Mouse (Mus musculus) mouse embryonic stem cell (cell line): Measurements from ENCODE around the gene C3.

ENCODE experiments used
- in situ Hi-C, 2 experiments: fragments of 300-500 bp; cut with MboI; formaldehyde crosslinking; loops; 1 replicate in 1 of 2; 3 replicates in 1 of 2; pipeline ENCODE4 v1.14.3; 2019 to 2020; ENCODE audit warnings: low sequenced_read_pairs in 2 of 2, low pct_unique_long_range_greater_than_20kb in 1 of 2, mixed read lengths in 1 of 2; ENCODE audit not compliant: unreplicated experiment in 1 of 2

C3 gene

GRCm38 (mm10) chr17:57253306-57253705, 25.4 kb upstream of the C3 start:
- in situ Hi-C loops = no loop called here

DNA sequence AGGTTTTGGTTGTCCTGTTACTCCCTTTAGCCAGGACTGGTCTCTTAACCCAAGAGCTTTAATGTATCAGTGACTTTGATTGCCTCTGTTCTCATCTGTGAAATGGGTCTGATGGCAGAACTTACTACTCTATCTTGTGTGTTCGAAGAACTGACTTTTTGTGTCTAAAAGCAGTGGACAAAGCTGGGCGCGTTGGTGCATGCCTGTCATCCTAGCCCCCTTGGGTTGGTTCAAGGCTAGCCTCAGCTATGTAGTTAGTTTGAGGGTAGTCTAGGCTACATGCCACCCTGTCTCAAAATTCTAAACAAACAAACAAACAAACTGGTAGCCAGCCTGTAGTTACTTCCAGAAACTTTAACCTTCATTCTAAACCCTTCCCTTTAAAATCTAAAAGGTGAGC, 23.5 kb upstream of the C3 start:
- in situ Hi-C loops = no loop called here

DNA sequence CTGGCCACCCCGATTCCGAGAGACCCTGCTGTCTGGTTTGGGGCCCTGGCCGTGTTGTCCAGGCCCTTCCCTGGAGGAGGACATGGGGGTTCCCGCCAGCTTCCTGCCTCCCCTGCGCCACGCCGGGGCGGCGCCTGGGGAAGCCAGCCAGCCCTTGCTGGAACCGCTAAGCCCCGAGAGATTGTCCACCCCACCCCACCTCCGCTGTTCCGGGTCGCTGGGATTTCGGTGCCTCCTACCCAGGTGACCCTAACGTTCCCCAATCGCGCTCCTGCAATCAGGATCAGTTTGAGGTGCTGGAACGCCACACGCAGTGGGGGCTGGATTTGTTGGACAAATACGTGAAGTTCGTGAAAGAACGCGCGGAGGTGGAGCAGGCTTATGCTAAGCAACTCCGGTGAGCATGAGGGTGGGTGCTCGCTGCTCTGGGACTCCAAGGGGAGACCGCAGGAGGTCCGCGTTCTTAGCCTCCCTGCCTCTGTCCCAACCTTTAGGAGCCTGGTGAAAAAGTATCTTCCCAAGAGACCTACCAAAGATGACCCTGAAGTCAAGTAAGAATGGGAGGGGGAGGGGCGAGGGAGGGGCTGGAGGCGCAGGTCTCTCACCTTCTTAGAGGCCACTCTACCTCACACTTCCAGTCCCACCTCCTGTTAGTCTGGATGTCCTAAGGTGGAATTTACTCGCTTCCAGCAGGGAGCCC, 22.7 kb upstream of the C3 start:
- in situ Hi-C loops = no loop called here

GRCm38 (mm10) chr17:57249186-57250181, 21.5 kb upstream of the C3 start, which contains the start of gene Trip10:
Gene Trip10, plus strand, starts transcription at chr17:57249455.
- in situ Hi-C loops = no loop called here

GRCm38 (mm10) chr17:57248771-57249170, 20.8 kb upstream of the C3 start:
- in situ Hi-C loops = no loop called here

- in situ Hi-C loops = no loop called here
These were observed 20.3 kb upstream of the C3 start, which contains the start of gene Gpr108 for GRCm38 (mm10) chr17:57248201-57248699. Gene Gpr108, minus strand, starts transcription at chr17:57248446.

GRCm38 (mm10) chr17:57247393-57248200, 19.7 kb upstream of the C3 start:
- in situ Hi-C loops = no loop called here

GRCm38 (mm10) chr17:57246663-57247392, 18.9 kb upstream of the C3 start:
- in situ Hi-C loops = no loop called here

- in situ Hi-C loops = no loop called here
These were observed 17.5 kb upstream of the C3 start for GRCm38 (mm10) chr17:57245311-57245929.

DNA sequence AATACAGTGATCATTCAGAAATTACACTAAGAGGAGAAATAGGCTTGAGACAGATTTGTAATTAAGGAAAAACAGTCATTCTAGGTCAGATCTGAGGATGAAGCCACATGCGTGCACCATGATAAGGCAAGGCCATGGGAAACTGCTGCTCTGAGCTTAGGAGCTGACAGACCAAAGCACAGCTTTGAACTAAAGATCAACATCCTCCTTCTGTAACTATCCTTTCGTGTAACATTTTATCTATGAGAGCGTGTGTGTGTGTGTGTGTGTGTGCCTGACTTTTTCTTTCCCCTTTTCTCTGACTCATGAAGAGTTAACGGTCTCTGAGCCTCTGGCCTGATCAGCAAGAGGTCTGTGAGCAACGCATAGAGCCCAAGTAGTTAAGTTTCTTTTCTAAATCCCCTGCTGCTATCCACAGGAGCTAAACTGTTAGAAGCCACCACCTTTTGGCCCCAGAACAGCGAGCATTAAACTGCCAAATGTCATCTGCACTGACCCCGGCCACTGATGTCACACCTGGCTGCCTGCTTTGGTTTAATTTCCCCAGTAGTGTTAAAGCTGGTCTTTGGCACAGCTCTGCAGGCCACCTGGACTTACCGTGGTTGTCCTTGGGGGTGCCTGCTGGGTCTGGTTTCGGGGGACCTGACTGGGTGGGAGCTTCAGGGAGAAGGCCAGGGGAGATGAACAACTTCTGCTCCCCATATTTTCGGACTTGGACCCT, 15.9 kb upstream of the C3 start:
- in situ Hi-C loops = no loop called here

- in situ Hi-C loops = no loop called here
These were observed 9.2 kb upstream of the C3 start for GRCm38 (mm10) chr17:57237181-57237580.

DNA sequence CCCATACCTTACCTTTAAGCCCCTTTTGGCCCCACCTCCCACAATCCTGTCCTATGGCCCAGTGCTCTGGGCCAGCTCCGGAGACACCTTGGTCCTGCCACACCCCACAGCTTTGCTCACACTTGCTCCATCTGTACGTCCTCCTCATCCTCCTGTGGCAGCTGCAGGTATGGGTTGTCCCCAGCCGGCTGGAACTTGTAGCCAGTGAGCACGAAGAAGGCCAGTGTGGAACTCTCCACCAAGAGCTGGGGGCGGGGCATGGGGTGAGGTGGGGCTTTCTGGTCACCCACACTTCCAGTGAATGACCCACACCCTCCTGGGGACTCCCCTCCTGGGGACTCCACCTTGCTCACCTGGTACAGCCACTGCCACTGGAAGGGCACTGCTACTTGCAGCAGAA, 7.9 kb upstream of the C3 start:
- in situ Hi-C loops = no loop called here

DNA sequence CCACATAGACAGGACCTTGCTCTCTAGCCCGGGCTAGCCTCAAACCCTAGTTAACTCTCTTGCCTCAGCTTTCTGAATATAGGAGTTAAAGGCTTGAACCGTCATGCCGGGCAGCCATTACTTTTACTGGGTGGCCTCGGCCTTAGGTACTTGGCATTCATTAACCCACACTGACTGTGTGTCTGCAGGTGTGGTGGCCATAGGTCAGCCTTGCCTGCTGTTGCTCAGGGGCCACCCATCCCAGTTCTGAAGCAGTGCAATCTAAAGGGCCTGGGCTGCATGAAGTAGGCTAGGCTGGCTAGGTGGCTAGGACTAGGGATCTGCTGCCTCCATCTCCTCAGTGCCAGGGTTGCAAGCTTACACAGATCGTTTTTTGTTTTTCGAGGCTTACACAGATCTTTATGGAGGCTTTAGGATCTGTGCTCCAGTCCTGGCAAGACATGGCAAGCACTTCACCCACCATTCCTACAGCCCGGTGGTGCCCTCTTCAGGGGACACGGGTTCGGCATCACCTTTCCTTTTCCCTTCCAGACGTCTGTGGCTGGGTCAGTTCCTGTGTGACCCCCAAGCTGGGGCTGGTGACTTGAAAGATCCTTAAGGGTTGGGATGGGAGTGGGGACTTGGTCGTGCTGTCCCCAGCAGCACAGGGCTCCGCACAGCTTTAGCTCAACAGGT, 6.5 kb upstream of the C3 start:
- in situ Hi-C loops = no loop called here

GRCm38 (mm10) chr17:57233038-57233437, 5.1 kb upstream of the C3 start:
- in situ Hi-C loops = no loop called here

DNA sequence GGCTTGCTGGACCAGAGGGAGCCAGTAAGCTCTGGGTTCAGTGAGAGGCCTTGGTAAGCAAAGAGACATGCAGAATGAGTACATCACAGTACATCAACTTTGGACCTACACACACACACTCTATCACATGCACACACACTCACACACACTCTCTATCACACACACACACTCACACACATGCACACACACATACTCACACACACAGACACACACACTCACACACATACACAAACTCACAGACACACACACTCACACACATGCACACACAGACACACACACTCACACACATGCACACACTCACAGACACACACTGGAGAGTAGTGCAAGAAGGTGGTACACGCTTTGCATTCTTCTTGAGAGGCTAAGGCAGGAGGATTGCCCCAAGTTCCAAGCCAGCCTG, 4.3 kb upstream of the C3 start:
- in situ Hi-C loops = no loop called here

DNA sequence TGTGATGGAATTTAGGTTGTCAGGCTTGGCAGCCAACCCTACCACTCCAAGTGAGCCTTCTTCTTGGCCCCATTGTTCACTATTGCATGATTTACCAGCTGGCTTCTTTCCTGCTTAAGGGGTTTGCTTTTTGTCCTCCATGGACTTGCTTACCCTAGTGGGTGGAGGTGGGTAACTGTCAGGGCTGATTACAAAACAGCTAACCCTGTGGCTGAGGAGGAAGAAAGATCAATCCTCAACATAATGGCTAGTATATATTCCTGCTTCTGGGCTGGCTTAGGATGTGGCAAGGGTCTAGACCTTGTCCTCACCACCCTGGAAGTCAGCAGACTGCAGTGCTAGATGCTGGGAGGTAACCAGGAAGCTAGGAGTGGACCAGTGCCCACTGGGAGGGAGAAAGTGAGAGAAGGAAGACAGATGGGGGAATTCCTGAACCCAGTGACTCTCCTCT, 3.4 kb upstream of the C3 start:
- in situ Hi-C loops = no loop called here
